Mouse (Mus musculus): ENCODE measurements around the gene Gm38394. TPM values are rescaled to one million over a fixed set of nuclear protein-coding genes. Genes with fewer than 3 reads are reported as not detected.

Gm38394 gene
- polyA plus RNA-seq, 1 experiment from 2014 or later = 2.7 TPM

DNA sequence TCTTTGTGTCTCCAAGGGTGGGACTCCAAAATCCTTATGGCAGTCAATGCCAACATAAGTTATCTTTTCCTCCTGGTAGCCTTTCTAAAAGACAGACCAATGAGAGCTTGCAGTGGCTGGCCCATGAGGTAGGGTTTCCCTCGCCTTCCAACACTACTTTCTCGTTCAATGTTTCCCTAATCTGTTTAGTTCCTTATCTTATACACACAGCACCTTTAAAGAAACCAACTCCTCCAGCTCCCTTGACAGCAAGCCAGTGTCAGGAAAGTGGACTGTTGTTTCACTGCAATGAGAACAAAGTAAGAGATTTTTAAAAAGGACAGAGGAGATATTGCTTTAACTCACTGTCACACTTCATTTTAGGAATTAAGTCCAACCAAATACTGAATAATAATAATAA is 43.2 kb downstream of the Gm38394 start:
- Histone ChIP-seq H3K9me3 (ENCODE audit: control insufficient read depth, low read length) (no peaks in the 10 kb centered on the region), H3K9ac (ENCODE audit: low read length) (no peak overlapping the region), H3K4me1 (replicated peaks; ENCODE audit: control insufficient read depth, insufficient read depth) (no peaks in the 10 kb centered on the region), H3K36me3 (ENCODE audit: control insufficient read depth, insufficient read depth, low read length) (peaks cover 19% of the 10 kb centered on the region), H3K27ac (replicated peaks) (peak overlapping the region; percentile 13; the same call in 1 of the 2 replicates), H3K4me3 (ENCODE audit: low read depth, low read length) (no peak overlapping the region), H3K4me2 (replicated peaks; ENCODE audit: low read depth) (no peak overlapping the region), H3K27me3 (ENCODE audit: control insufficient read depth, insufficient read depth, low read length) (no peaks in the 10 kb centered on the region)
- no peak for DNase-seq (ENCODE audit: low spot score)
- ATAC-seq (ENCODE audit: low FRiP score, low TSS enrichment) = no peak
- TF ChIP-seq EP300 (optimal IDR thresholded peaks at IDR 0.05) (no peak), CTCF (IDR thresholded peaks at IDR 0.05; ENCODE audit: low read depth) (no peak)
- 42% methylated on average over 2 of the region's 2 CpGs for WGBS

- Histone ChIP-seq H3K4me2 (replicated peaks; ENCODE audit: low read depth) (no peak overlapping the region), H3K4me3 (ENCODE audit: low read depth, low read length) (no peak overlapping the region), H3K9me3 (ENCODE audit: control insufficient read depth, low read length) (no peaks in the 10 kb centered on the region), H3K27me3 (ENCODE audit: control insufficient read depth, insufficient read depth, low read length) (no peaks in the 10 kb centered on the region), H3K36me3 (ENCODE audit: control insufficient read depth, insufficient read depth, low read length) (no peaks in the 10 kb centered on the region), H3K27ac (replicated peaks) (no peak overlapping the region), H3K9ac (ENCODE audit: low read length) (no peak overlapping the region), H3K4me1 (replicated peaks; ENCODE audit: control insufficient read depth, insufficient read depth) (no peaks in the 10 kb centered on the region)
- ATAC-seq (ENCODE audit: low FRiP score, low TSS enrichment) (no peak), DNase-seq (ENCODE audit: low spot score) (no peak)
- TF ChIP-seq EP300 (optimal IDR thresholded peaks at IDR 0.05) = no peak
- peak; percentile 59 for TF ChIP-seq CTCF (IDR thresholded peaks at IDR 0.05; ENCODE audit: low read depth)
- WGBS = 87% methylated on average over 3 of the region's 3 CpGs
Observed at GRCm38 (mm10) chr1:133613817-133614216, 47.3 kb downstream of the Gm38394 start.

DNA sequence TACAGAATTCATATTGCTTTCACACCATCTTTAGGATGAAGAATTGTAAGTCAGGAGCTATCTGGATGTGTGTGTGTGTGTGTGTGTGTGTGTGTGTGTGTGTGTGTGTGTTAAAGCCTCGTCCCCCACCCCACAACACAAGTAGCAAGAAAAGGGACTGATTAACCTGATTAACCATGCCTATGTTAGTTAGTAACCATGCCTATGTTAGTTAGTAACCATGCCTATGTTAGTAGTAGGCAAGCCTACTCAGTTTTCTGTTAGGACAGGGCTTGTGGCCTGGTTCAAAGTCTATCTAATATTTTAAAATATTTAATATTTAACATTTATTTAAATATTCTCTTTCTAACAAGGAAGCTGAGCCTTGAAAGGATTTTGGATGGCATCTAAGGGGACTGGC is 49.7 kb downstream of the Gm38394 start:
- DNase-seq (ENCODE audit: low spot score) (no peak), ATAC-seq (ENCODE audit: low FRiP score, low TSS enrichment) (no peak)
- Histone ChIP-seq H3K4me3 (ENCODE audit: low read depth, low read length) (no peak overlapping the region), H3K36me3 (ENCODE audit: control insufficient read depth, insufficient read depth, low read length) (0 out of 2 replicates have a peak, but pooled peaks cover 2% of the 10 kb centered on the region), H3K9ac (ENCODE audit: low read length) (no peak overlapping the region), H3K27ac (replicated peaks) (no peak overlapping the region), H3K4me1 (replicated peaks; ENCODE audit: control insufficient read depth, insufficient read depth) (no peaks in the 10 kb centered on the region), H3K27me3 (ENCODE audit: control insufficient read depth, insufficient read depth, low read length) (no peaks in the 10 kb centered on the region), H3K9me3 (ENCODE audit: control insufficient read depth, low read length) (no peaks in the 10 kb centered on the region), H3K4me2 (replicated peaks; ENCODE audit: low read depth) (no peak overlapping the region)
- 67% methylated on average over 1 of the region's 1 CpGs for WGBS
- no peak for TF ChIP-seq EP300 (optimal IDR thresholded peaks at IDR 0.05)
- no peak for TF ChIP-seq CTCF (IDR thresholded peaks at IDR 0.05; ENCODE audit: low read depth)

- WGBS = 56% methylated on average over 6 of the region's 6 CpGs
- Histone ChIP-seq H3K9ac (ENCODE audit: low read length) (no peak overlapping the region), H3K4me3 (ENCODE audit: low read depth, low read length) (no peak overlapping the region)
Observed at GRCm38 (mm10) chr1:133610601-133611000, 50.5 kb downstream of the Gm38394 start.

DNA sequence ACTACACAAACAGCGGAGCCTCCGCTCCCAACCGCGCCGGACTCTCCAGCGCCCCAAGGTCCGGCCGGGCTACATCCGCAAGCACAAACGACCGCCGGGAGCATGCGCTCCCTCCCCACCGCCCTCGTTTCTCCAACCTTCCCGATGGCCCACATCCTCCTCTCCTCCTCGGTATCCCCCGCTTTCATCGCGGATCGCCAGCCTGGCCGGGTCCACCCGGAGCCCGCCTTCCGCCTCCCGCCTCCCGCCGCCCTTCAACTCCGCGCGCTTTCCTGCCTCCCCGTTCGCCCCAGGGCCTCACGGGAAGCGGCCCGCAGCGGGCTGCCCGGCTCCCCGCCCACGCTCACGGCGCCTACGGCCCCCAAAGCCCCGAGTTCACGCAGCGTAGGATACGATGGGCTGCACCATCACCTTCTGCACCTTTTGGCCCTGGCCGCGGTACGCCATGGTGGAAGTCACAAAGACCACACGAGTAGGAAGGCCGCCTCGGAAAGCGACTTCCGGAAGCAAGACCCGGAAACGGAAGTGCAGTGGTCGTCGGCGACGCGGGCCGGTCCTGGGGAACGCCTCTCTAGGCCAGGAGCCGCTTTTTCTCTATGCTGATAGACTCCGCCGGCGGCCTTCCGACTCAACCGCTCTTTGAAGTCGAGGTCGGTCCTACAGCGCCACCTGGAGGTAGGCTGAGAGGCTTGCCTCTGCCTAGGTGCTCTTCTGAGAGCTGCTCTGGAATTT is 51.2 kb downstream of the Gm38394 start, which contains the start of gene Snrpe:
TSS of gene Snrpe (minus strand) at position 521 of the 732 bp plus-strand sequence.
- ATAC-seq (ENCODE audit: low FRiP score, low TSS enrichment) (peak; percentile 98), DNase-seq (ENCODE audit: low spot score) (peak; percentile 99)
- 0 out of 2 replicates have a peak, but pooled peaks cover 12% of the 10 kb centered on the region for H3K36me3 ChIP-seq (ENCODE audit: control insufficient read depth, insufficient read depth, low read length)
- under 1% methylated on average over 69 of the region's 73 CpGs for WGBS
- peak within 1 kb of the TSS; percentile 87 for H3K4me3 ChIP-seq (ENCODE audit: low read depth, low read length)
- no peaks in the 10 kb centered on the region for H3K27me3 ChIP-seq (ENCODE audit: control insufficient read depth, insufficient read depth, low read length)
- peak; percentile 98 for TF ChIP-seq CTCF (IDR thresholded peaks at IDR 0.05; ENCODE audit: low read depth)
- peak; percentile 56 for TF ChIP-seq EP300 (optimal IDR thresholded peaks at IDR 0.05)
- H3K27ac ChIP-seq (replicated peaks) = peak within 1 kb of the TSS; percentile 93
- no peaks in the 10 kb centered on the region for H3K9me3 ChIP-seq (ENCODE audit: control insufficient read depth, low read length)
- peak within 1 kb of the TSS; percentile 93 for H3K9ac ChIP-seq (ENCODE audit: low read length)
- peak within 1 kb of the TSS; percentile 59 for H3K4me2 ChIP-seq (replicated peaks; ENCODE audit: low read depth)
- no peaks in the 10 kb centered on the region for H3K4me1 ChIP-seq (replicated peaks; ENCODE audit: control insufficient read depth, insufficient read depth)

More at GRCm38 (mm10) chr1:133610601-133611000, 50.5 kb downstream of the Gm38394 start:
- Histone ChIP-seq H3K27ac (replicated peaks) (no peak overlapping the region), H3K36me3 (ENCODE audit: control insufficient read depth, insufficient read depth, low read length) (0 out of 2 replicates have a peak, but pooled peaks cover 9% of the 10 kb centered on the region), H3K27me3 (ENCODE audit: control insufficient read depth, insufficient read depth, low read length) (no peaks in the 10 kb centered on the region), H3K4me1 (replicated peaks; ENCODE audit: control insufficient read depth, insufficient read depth) (no peaks in the 10 kb centered on the region), H3K9me3 (ENCODE audit: control insufficient read depth, low read length) (no peaks in the 10 kb centered on the region), H3K4me2 (replicated peaks; ENCODE audit: low read depth) (no peak overlapping the region)
- ATAC-seq (ENCODE audit: low FRiP score, low TSS enrichment) (no peak; the same call in 1 of the 2 replicates), DNase-seq (ENCODE audit: low spot score) (no peak)
- TF ChIP-seq CTCF (IDR thresholded peaks at IDR 0.05; ENCODE audit: low read depth) (no peak), EP300 (optimal IDR thresholded peaks at IDR 0.05) (no peak)

DNA sequence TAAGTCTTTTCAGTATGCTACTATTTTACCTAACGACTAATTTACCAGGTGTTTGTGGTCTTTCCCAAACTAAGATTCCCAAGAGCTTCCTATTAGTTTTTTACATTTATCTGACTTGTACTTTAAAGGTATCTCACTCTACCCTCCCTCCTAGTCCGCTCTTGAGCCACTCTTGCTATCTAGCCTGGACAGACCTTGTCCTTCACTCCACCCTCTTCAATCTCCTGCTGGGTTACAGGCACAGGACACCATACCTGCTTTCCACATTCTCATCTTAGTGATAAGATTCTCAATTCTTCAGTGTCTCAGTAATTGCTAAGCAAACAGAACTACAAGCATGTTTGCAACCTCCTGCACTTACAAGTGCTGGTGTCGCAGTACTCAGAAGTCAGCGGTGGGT is 57.9 kb downstream of the Gm38394 start:
- H3K9ac ChIP-seq (ENCODE audit: low read length) = no peak overlapping the region
- no peak for TF ChIP-seq EP300 (optimal IDR thresholded peaks at IDR 0.05)
- no peak for TF ChIP-seq CTCF (IDR thresholded peaks at IDR 0.05; ENCODE audit: low read depth)
- no peaks in the 10 kb centered on the region for H3K4me1 ChIP-seq (replicated peaks; ENCODE audit: control insufficient read depth, insufficient read depth)
- no peaks in the 10 kb centered on the region for H3K9me3 ChIP-seq (ENCODE audit: control insufficient read depth, low read length)
- no peaks in the 10 kb centered on the region for H3K27me3 ChIP-seq (ENCODE audit: control insufficient read depth, insufficient read depth, low read length)
- no peak overlapping the region for H3K27ac ChIP-seq (replicated peaks)
- DNase-seq (ENCODE audit: low spot score) = no peak
- no peak for ATAC-seq (ENCODE audit: low FRiP score, low TSS enrichment)
- no peak overlapping the region for H3K4me2 ChIP-seq (replicated peaks; ENCODE audit: low read depth)
- no peak overlapping the region for H3K4me3 ChIP-seq (ENCODE audit: low read depth, low read length)
- 90% methylated on average over 4 of the region's 4 CpGs for WGBS
- peaks cover 25% of the 10 kb centered on the region for H3K36me3 ChIP-seq (ENCODE audit: control insufficient read depth, insufficient read depth, low read length)

All from stomach, postnatal 0 days (tissue).